Mouse (Mus musculus) testis, adult 2 months (tissue): Measurements from ENCODE around the gene Rangap1. TPM values are rescaled to one million over a fixed set of nuclear protein-coding genes. Genes with fewer than 3 reads are reported as not detected.

ENCODE experiments used
- H3K27ac ChIP-seq: fragments of 200-500 bp; 2 replicates; pipeline ENCODE4 v1.5.1; 2012; ENCODE audit warnings: low read depth, low read length; ENCODE audit not compliant: control insufficient read depth, insufficient read depth
- H3K27me3 ChIP-seq: fragments of 200-500 bp; 2 replicates; pipeline ENCODE4 v1.6.1; 2012; ENCODE audit warnings: mild to moderate bottlenecking, low read length, moderate library complexity; ENCODE audit not compliant: control insufficient read depth, insufficient read depth
- H3K36me3 ChIP-seq: fragments of 200-500 bp; 2 replicates; pipeline ENCODE4 v1.6.1; 2012; ENCODE audit warnings: mild to moderate bottlenecking, low read length; ENCODE audit not compliant: control insufficient read depth, insufficient read depth
- H3K4me1 ChIP-seq: fragments of 200-500 bp; 2 replicates; pipeline ENCODE4 v1.6.1; 2012; ENCODE audit warnings: low read length; ENCODE audit not compliant: control insufficient read depth, insufficient read depth
- H3K4me3 ChIP-seq: fragments of 200-500 bp; 2 replicates; pipeline ENCODE4 v1.5.1; 2012; ENCODE audit warnings: low read depth, mild to moderate bottlenecking, low read length, moderate library complexity, mixed read lengths; ENCODE audit not compliant: control insufficient read depth
- CTCF ChIP-seq: fragments of 200-500 bp; IDR thresholded peaks from 2 replicates; pipeline ENCODE4 v1.5.1; 2012; ENCODE audit warnings: low read depth, mild to moderate bottlenecking, inconsistent platforms, low read length, moderate library complexity; ENCODE audit not compliant: control insufficient read depth, insufficient read depth, insufficient replicate concordance
- POLR2A ChIP-seq: fragments of 200-500 bp; IDR thresholded peaks from 2 replicates; pipeline ENCODE4 v1.6.1; 2012; ENCODE audit warnings: low read depth, mild to moderate bottlenecking, inconsistent platforms, low read length, moderate library complexity; ENCODE audit not compliant: control insufficient read depth
- polyA plus RNA-seq: library from polyadenylated mRNA; depleted of rRNA; stranded (reverse); fragments of >200 nt; gene quantifications from 2 replicates; pipeline ENCODE4 v1.2.3, GENCODE M21; 2012

Rangap1 gene
- polyA plus RNA-seq, 1 experiment: 234 TPM

DNA sequence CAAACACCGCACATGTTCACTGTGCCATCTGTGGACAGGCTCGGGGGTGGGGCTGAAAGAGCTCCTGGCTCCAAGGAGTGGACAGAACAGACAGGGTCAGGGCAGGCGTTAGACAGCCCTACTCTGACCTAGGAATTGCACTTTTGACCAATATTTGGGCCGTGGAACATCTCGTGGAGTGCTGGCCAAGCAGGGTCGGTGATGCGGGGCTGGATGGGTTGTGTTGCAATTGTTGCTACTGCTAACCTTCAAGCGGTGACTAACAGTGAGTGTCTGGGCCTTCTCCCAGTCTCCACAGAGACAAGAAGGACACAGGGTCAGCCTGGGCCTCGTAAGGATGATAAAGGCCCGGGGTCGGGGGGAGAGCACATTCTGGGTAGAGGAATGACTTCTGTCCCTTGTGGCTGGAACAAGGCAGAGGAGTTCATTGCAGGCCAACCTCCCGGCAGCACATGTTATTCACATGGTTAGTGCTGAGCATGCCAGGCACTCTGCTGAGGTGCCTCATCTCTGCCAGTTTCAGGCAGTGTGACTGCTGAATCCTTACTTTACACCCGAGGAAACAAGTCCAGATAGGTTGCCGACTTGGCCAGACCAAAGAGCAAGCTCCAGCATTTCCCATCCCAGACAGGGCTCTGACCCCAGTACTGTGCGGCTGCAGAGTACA is 29.3 kb upstream of the Rangap1 start:
- no peak overlapping the region for H3K4me3 ChIP-seq
- H3K36me3 ChIP-seq: no peaks in the 10 kb centered on the region
- H3K27ac ChIP-seq: peak overlapping the region; percentile 29
- TF ChIP-seq CTCF: no peak
- TF ChIP-seq POLR2A: peak; percentile 28; the same call in 1 of the 2 replicates
- H3K27me3 ChIP-seq: no peaks in the 10 kb centered on the region
- no peaks in the 10 kb centered on the region; the same call in 1 of the 2 replicates for H3K4me1 ChIP-seq

DNA sequence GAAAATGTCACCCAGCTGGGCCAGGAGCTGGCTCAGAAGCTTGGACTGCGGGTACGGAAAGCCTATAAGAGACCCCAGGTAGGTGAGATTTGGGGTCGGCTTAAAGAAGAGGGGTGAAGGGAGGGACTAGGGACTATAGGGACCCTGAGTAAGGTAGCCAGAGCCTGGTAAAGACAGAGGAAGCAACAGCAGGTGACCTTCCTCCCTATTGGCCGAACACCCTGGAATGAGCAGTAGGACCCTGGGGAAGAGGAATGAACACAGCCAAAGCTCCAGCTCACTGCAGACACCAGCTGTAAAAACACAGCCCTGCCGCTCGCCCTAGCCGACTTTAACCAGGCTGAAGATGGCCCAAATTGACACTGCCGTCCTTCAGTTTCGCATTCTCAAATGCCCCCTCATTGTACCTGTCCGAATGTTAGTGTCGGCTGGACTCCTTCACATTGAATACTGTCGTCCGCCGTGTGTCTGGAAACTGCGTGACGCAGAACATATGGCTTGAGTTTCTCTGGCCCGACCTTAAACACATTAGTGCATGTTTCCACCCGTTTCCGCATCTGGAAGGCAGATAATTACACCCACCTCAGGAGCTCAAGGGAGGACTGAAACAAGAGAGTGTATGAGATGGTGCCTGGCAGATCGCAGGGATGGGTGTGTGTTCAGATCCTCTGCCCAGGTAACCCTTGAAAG is 27.2 kb upstream of the Rangap1 start:
- Histone ChIP-seq H3K36me3 (no peaks in the 10 kb centered on the region), H3K27me3 (no peaks in the 10 kb centered on the region), H3K4me1 (no peaks in the 10 kb centered on the region; the same call in 1 of the 2 replicates), H3K4me3 (peak overlapping the region; percentile 5), H3K27ac (peak overlapping the region; percentile 51)
- TF ChIP-seq POLR2A: no peak
- TF ChIP-seq CTCF: no peak

DNA sequence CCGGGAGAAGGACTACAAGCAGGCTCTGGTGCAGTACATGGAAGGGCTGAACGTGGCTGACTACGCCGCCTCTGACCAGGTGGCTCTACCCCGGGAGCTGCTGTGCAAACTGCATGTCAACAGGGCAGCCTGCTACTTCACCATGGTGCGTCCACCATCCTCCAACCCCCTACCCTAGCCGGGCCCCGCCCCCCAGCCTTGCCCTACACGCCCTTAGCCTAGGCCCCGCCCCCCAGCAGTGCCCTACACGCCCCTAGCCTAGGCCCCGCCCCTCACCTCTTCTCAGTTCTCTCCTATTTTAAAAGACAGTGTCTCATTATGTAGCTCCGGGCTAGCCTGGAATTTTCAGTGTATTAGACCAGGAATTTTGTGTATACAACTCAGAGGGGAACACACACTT is 23.7 kb upstream of the Rangap1 start:
- TF ChIP-seq POLR2A (no peak), CTCF (no peak)
- Histone ChIP-seq H3K4me1 (no peaks in the 10 kb centered on the region; the same call in 1 of the 2 replicates), H3K4me3 (no peak overlapping the region), H3K27ac (no peak overlapping the region), H3K36me3 (no peaks in the 10 kb centered on the region), H3K27me3 (no peaks in the 10 kb centered on the region)

DNA sequence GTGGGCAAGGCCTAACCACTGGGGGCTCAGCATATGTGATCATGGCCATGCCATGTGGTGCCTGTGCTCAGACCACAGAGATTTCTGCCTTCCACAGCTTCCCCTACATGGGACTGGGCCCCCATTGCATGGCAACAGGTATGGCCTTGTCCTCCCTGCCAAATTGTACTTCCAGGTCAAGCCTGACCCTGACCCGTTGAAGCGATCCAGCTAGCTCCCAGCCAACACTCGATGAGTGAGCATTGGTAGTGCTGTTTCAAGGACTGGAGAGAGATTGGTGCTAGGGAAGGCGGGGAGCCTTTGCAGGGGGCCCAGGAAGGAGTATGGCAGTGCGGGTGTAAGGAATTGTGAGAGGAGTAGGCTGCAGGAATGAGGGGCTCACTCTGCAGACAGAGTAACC is 21.1 kb upstream of the Rangap1 start:
- TF ChIP-seq POLR2A: no peak
- TF ChIP-seq CTCF: no peak
- Histone ChIP-seq H3K27me3 (no peaks in the 10 kb centered on the region), H3K27ac (no peak overlapping the region), H3K36me3 (no peaks in the 10 kb centered on the region), H3K4me1 (no peaks in the 10 kb centered on the region; the same call in 1 of the 2 replicates), H3K4me3 (no peak overlapping the region)

DNA sequence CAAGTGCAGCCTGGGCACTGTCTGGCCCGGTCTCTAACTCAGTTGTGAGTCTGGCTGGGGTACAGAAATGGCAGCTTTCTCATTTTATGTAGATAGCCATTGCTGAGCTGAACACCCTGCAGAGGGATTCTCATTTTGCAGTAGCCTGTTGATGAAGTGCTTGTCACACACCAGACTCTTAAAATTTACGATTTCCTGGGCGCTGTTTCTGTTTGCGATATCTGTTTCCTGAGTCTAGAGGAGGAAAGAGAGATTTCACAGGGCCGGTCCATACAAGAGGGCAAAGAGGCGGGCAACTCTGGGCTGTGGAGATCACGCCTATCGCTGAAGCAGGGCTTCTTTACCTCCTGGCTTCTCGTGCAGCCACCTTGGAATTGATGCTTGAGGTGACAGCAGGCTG is 20.3 kb upstream of the Rangap1 start:
- Histone ChIP-seq H3K4me1 (no peaks in the 10 kb centered on the region), H3K4me3 (no peak overlapping the region), H3K27me3 (no peaks in the 10 kb centered on the region), H3K36me3 (no peaks in the 10 kb centered on the region), H3K27ac (no peak overlapping the region)
- TF ChIP-seq CTCF (no peak), POLR2A (no peak)

DNA sequence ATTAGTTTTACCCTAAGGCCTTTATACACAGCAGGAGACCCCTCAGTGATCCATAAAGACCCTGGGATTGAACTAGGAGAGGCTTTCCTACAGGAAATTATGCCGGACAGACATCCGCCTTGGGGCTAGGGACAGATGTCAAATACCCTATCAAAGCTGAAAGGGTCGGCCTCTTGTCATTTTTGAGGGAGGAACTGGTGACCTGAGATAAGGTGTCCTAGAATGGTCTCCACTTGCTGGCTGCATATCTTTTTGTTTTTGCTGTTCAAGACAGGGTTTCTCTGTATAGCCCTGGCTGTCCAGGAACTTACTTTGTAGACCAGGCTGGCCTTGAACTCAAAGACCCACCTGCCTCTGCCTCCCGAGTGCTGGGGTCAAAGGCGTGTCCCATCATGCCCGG is 19.2 kb upstream of the Rangap1 start:
- no peak for TF ChIP-seq POLR2A
- TF ChIP-seq CTCF: no peak
- no peaks in the 10 kb centered on the region for H3K27me3 ChIP-seq
- no peak overlapping the region for H3K4me3 ChIP-seq
- H3K36me3 ChIP-seq: no peaks in the 10 kb centered on the region
- H3K4me1 ChIP-seq: no peaks in the 10 kb centered on the region
- no peak overlapping the region for H3K27ac ChIP-seq

DNA sequence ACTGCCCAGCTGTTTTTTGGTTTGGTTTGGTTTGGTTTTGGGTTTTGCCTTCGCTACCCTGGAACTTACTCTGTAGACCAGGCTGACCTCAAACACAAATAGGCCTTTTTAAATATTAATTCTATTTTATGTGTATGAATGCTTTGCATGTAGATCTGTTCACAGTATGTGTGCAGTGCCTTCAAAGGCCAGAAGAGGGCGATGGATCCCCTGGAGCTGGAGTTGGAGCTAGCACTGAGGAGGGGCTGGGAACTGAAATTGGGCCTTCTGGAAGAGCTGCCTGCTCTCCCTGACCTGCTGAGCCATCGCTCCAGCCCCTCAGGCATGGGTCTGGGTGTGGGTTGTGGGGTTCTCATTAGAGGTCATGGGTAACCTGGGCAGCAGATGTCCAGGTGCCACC is 16.6 kb upstream of the Rangap1 start:
- H3K36me3 ChIP-seq: no peaks in the 10 kb centered on the region
- H3K4me1 ChIP-seq: no peaks in the 10 kb centered on the region
- no peak overlapping the region for H3K4me3 ChIP-seq
- H3K27me3 ChIP-seq: no peaks in the 10 kb centered on the region
- H3K27ac ChIP-seq: no peak overlapping the region
- TF ChIP-seq CTCF (peak; percentile 50; the same call in 1 of the 2 replicates), POLR2A (no peak)

DNA sequence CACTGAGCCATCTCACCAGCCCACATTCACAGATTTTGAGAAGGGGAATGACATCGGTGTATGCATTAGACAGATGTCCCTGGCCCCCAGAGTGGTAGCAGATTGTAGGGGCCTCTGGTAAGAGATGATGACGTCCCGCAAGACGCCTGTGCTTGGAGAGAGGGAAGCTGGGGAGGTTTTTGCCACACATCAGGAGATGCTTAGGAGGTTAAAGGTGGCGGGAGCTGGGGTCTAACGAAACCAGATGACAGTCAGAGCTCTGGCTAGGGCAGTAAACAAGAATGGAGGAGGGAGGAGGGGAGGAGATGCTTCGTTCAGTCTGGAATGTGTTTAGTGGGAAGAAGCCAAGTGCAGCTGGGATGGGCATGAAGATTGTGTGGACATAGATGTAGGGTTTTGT is 16.1 kb upstream of the Rangap1 start:
- no peaks in the 10 kb centered on the region for H3K36me3 ChIP-seq
- H3K27ac ChIP-seq: no peak overlapping the region
- no peaks in the 10 kb centered on the region for H3K4me1 ChIP-seq
- TF ChIP-seq POLR2A (no peak), CTCF (no peak)
- H3K27me3 ChIP-seq: no peaks in the 10 kb centered on the region
- H3K4me3 ChIP-seq: no peak overlapping the region
